Mouse (Mus musculus): ENCODE data around the gene Dusp28.
A peak's percentile ranks its signal among the peaks of the same experiment; 100 is the strongest.

Gene Dusp28

GRCm38 (mm10) chr1:92937797-92938196 is 31.0 kb downstream of the Dusp28 start:
- DNase-seq (ENCODE audit: low spot score) = no peak

GRCm38 (mm10) chr1:92939746-92940145 is 33.0 kb downstream of the Dusp28 start:
- no peak for DNase-seq (ENCODE audit: low spot score)

- DNase-seq (ENCODE audit: low spot score) = no peak
Observed at GRCm38 (mm10) chr1:92943219-92943989, 36.6 kb downstream of the Dusp28 start.

GRCm38 (mm10) chr1:92947966-92948365 is 41.2 kb downstream of the Dusp28 start:
- no peak for DNase-seq (ENCODE audit: low spot score)

- DNase-seq (ENCODE audit: low spot score) = no peak
Observed at GRCm38 (mm10) chr1:92949426-92949825, 42.6 kb downstream of the Dusp28 start.

GRCm38 (mm10) chr1:92950607-92951006 is 43.8 kb downstream of the Dusp28 start, which contains the start of gene Gpr35:
TSS of gene Gpr35 (plus strand) at chr1:92950865.
- DNase-seq (ENCODE audit: low spot score) = no peak

- DNase-seq (ENCODE audit: low spot score) = no peak
Observed at GRCm38 (mm10) chr1:92953641-92954040, 46.9 kb downstream of the Dusp28 start.

- DNase-seq (ENCODE audit: low spot score) = peak; percentile 44
Observed at GRCm38 (mm10) chr1:92956571-92957335, 50.0 kb downstream of the Dusp28 start.

Measured in testis, postnatal 14 days (tissue).